Mouse (Mus musculus) C2C12 (cell line): ENCODE measurements around the gene Cxcl9.

ENCODE experiments used
- CEBPB ChIP-seq: IDR thresholded peaks from one replicate; pipeline ENCODE4 v1.6.1; 2011; ENCODE audit warnings: low read depth, mild to moderate bottlenecking, control low read depth, moderate library complexity
- CTCF ChIP-seq: IDR thresholded peaks from one replicate; pipeline ENCODE4 v1.5.1; 2011; ENCODE audit not compliant: control insufficient read depth, insufficient read depth, insufficient read length
- MAX ChIP-seq: IDR thresholded peaks from one replicate; pipeline ENCODE4 v1.6.1; 2011; ENCODE audit warnings: mild to moderate bottlenecking, control low read depth
- MYOD1 ChIP-seq: IDR thresholded peaks from one replicate; pipeline ENCODE4 v1.6.1; 2011; ENCODE audit warnings: low read depth; ENCODE audit not compliant: control insufficient read depth, insufficient read length
- MYOG ChIP-seq: IDR thresholded peaks from one replicate; pipeline ENCODE4 v1.6.1; 2011; ENCODE audit not compliant: control insufficient read depth, insufficient read length; ENCODE audit errors: extremely low read depth
- USF1 ChIP-seq: IDR thresholded peaks from one replicate; pipeline ENCODE4 v1.6.1; 2011; ENCODE audit warnings: low read depth, mild to moderate bottlenecking, control low read depth, moderate library complexity

DNA sequence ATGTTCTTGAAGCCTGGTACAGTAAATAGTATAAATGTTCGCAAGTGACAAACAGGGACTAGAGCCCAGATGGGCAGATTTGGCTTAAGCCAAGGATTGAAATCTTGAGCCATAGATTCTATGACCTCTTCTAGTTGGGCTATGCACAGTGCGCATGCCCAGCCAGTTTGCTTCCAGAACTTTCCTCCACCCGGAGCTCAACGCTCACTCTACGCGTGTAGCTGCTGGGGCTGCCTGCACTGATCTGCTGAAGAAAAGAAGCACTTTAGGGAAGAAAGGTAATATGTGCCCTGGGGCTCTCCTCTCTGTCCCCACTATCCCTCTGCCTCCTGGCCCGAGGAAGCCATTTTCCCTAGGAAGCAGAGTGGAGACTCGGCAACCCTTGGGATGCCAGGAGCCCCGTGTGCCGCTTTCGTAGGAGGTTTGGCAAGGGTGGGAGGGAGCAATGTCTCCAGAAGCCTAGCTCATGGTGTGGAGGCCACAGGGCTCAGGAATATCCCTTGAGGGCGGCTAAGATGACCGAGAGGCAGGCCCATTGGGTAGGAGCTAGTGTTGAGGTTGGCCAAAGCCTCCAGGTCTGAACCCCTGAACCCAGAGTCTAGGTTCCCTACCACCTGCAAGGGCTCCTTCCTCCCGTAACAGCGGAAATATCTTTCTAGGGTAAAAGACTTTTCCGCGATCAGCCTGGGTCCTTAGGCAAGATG, 3.9 kb upstream of the Cxcl9 start, which contains the start of gene Art3:
- no peak for TF ChIP-seq CTCF
- TF ChIP-seq MAX, result no peak
- no peak for TF ChIP-seq USF1
- TF ChIP-seq CEBPB, result no peak
- TF ChIP-seq MYOD1, result no peak
- TF ChIP-seq MYOG, result no peak
